Mouse (Mus musculus): Measurements from ENCODE around the gene Malrd1.

Gene Malrd1

DNA sequence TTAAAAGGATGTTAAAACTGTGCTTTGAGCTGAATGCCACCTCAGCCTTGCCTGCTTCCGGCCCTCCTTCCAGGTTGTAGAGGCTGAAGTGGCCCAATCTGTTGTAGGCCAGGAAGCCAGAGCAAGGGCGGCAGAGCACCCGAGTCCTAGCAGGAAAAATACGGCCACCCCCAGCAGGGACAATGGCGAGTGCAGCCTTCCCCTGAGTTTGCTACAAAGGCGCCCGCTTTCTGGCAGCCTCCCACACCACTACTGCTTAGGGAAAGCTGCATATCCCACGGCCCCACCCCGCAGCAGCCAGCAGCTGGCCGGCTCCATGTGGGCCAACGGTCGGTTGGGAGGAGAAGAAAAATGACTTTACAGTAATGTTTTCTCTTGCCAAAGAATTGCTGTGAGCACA lies 503.5 kb downstream of the Malrd1 start:
- in situ Hi-C loops (cut with MboI, MseI), result no loop called here

DNA sequence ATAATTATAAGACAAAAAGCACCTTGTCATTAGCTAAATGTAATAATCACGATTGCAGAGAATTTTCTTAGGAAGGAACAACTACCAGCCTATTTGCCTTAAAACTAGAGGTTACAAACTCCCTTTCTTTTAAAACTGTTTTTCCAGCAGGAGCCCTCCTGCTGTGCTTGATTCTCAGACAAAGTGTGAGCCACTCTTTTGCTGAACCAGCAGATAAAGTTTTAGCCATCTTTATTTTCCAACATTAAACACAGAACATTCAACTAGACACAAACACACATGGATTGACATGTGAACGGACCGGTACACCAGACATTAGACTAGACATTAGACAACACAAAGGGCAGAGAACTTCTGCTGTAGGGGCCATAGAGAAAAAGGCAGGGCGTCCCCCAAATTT lies 505.3 kb downstream of the Malrd1 start:
- in situ Hi-C loops (cut with MboI, MseI), result no loop called here

DNA sequence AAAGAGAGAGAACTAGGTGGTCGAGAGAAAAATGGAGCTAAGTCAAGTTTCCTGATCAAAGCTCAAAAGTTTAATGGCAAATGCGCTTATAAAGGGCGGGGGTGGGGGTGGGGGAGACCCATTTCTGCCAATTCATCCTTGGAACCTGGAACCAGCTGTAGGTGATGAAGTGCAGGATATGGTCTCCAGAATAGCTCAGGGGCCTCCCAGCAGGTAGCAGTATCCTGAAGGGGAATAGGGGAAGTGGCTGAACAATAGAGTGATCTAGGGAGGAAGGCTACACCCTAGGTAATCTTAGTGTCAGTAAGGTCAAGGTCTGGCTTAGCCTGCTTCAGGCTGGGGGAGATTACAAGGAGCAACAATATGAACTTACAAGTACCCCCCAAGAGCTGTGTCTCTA lies 506.5 kb downstream of the Malrd1 start:
- in situ Hi-C loops (cut with MboI, MseI), result no loop called here

DNA sequence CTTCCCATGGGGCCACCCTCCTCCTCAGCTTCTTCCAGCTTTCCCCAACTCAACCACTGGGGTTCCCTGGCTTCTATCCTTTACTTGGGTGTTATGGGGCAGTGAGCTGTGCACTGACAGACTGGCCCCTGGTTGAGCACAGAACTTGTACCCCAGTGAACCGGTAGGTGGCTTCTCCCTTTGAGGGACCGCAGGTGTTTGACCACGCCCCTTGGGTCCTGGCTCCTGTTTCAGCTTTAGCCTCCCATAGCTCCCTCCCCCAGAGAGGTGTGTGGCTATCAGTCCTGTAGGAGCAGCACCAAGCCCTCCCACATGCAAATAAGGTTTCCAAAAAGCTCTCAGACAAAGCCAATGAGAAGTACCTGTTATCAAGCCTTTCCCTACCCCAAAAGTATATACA lies 584.4 kb downstream of the Malrd1 start:
- in situ Hi-C loops (cut with MboI, MseI), result no loop called here

DNA sequence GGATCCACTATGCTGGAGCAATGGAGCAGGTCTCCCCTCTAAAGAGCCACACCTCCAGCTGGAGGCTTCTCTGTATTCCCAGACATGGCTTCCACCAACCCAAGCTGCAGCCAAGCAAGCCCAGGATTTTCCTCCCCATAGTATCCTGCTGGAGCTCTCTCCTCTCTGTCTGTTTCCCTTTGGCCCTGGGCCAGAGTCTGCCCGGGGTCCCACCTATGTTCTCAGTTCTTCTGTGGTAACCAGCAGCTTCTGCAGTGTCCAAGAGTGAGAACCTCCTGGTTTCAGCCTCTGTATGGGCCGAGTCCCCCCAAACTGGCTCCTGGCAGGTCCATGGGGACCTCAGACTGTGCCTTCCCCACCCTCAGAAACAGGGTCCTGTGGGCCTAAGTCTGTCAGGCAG lies 587.1 kb downstream of the Malrd1 start:
- in situ Hi-C loops (cut with MboI, MseI), result no loop called here

DNA sequence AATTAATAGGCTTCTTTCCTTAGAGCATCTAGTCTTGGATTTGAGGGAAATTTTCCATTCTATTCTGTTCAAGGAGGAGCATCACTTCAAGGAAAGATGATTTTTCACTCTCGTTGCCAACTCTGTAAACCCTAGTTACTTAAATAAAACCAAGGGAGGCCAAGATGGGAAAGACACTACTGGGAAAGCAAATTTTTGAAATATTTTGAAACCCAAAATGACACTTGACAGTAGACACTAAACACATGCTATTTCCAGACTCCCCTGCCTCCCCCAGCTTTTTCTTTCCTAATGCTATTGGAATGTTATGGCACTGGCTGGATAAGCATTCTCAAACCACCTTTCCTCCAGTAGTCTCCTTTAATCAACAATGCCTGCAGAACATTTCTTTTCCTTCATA lies 621.7 kb downstream of the Malrd1 start:
- in situ Hi-C loops (cut with MboI, MseI), result no loop called here

DNA sequence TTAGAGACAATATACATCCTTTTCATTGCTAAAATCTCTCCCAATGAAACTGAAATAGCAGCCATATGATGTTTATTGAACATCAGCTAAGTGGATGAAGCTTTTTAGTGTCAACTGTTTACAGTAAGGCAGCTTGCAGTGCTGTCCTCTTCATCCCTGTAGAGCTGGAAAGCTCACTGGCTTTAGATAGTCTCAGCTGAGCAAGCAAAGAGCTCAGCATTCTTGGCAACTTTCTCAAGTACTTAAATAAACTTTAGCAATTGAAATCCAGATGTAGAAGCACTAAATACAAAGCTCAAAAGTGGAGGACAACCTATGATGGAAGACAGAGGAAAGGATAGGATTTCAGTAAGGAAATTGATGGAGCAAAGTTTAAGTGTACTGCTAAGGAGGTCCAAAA lies 626.3 kb downstream of the Malrd1 start:
- in situ Hi-C loops (cut with MboI, MseI), result no loop called here

DNA sequence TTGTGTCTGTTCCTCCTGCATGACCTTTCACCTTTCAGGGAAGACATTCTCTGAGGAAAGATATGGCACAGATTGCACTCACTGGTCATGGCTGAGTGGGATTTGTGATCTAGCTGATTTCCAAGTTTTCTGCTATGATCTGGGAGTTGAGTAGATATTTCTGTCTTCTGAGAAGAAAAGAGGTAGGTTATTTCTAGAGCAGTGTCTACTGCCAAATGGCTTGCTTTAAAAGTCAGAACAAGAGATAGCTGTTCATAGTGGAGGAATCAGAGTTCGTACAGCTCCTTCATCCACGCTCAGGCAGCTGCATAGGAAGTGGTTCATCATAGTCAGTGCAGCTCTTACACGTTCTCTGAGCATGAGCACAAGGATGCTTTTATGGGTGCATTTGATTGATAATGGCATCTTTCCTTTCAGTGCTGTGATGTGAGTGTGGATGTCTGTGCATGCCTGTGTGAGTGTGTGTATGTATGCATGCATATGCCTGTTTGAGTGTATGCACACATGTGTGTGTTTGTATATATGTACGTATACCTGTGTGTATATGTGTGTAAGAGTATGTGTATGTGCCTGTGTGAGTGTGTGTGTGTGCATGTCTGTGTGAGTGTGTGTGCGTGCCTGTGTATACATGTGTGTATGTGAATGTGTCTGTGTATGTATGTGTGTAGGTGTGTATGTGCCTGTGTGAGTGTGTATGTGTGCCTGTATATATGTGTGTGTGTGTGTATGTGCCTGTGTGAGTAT lies 637.1 kb downstream of the Malrd1 start:
- in situ Hi-C loops (cut with MboI, MseI), result no loop called here

DNA sequence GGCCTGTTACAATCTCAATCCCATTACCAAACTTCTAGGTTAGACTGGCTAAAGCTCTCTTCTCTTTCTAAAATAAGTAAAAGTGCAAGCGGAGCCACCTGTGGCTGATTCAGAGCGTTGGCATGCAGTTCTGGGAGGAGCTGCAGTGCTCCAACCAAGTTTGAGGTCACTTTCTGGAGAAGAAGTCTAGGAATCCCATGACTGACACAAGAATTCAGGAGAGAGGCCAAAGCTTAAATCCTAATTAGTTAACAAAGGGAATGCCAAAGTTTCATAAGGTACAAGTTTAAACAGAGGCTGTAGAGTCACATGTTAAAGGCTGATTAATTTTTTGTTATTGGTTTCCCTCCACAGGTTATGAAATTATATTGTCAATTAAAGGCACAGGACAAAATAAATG lies 642.3 kb downstream of the Malrd1 start:
- in situ Hi-C loops (cut with MboI, MseI), result no loop called here

DNA sequence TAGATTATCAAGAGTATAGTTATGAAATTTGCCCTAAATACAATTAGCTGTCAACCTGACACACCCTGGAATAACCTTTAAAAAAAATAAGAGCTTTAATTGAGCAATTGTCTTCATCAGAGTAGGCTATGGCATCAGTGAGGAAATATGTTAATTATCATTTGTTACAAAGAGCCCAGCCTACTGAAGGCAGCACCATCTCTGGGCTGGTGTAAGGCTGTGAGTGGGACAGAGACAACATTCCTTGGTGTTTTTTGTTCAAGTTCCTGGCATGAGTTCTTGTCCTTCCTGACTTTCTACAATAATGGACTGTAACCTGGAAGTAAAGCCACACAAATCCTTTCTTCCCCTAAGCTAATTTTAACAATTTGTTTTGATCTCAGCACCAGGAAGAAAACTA lies 645.8 kb downstream of the Malrd1 start:
- in situ Hi-C loops (cut with MboI, MseI), result no loop called here

DNA sequence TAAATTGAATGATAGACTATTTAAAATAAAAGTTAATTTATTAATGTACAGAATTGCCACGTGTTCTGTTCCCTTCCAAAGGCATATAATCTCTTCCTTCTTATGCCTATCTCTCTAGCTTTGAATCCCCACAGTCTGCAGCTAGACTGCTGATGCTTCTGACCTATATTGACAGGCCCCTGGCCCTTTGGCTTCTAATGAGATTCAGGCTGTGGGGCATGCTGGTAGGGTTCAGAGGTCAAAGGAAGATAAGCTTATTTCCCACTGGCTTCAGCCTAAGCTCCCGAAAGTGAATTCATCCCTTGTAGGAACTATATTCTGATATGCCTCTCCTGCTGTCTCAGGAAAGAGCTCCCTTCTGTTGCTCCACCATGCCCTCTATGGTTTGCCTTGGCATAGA lies 647.1 kb downstream of the Malrd1 start:
- in situ Hi-C loops (cut with MboI, MseI), result no loop called here

DNA sequence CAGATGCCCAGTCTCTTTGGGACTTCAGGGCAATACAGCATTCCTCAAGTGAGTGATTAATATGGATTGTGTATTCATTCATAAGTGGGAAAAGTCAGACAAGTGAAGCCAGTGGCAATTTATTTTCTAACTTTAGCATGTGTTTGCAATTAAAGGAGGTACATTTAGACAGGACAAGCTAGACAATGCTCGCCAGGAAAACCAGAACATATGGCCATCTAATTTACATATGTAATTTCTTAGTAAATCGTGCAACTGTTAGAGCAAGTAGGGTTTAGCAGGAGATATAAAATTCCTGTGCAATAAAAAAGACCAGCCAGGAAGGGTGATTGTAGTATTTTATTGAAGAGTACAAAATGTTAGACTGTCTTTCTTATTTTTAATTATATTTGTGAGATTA lies 655.9 kb downstream of the Malrd1 start:
- in situ Hi-C loops (cut with MboI, MseI), result no loop called here

DNA sequence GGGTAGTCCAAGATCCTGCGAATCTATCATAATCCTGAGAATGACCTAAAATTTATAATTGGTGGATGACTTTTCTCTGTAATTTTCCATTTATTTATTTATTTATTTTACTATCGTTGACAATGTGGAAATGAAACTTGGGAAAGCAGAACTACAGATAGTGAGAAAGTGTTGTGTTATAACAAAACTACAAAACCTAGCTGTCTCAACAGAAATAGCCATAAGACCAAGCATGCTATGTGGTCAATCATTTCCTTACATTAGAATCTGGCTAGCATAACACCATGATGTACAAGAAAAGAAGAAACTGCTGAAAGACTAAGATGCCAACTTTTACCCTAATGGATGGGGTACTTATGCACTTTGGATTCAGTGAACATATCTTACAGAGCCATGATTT lies 656.9 kb downstream of the Malrd1 start:
- in situ Hi-C loops (cut with MboI, MseI), result no loop called here

DNA sequence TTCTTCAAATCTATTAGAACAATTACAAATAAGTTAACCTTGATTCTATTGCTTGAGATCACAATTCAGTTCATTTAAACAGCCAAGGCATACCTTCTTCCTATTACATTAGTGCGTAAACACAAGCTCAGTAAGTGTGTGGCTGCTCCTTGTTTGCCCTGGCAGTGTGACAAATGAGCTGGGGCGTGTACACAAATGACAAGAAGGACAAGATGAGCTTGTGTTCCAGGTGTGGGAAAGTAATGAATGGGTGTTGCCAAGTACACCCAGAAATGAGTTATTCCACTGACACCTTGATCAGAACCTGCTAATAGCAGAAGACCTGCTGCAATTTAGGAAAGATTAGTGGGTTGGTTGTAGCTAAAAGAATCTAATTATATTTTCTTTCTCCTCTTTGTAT lies 683.7 kb downstream of the Malrd1 start:
- in situ Hi-C loops (cut with MboI, MseI), result no loop called here

DNA sequence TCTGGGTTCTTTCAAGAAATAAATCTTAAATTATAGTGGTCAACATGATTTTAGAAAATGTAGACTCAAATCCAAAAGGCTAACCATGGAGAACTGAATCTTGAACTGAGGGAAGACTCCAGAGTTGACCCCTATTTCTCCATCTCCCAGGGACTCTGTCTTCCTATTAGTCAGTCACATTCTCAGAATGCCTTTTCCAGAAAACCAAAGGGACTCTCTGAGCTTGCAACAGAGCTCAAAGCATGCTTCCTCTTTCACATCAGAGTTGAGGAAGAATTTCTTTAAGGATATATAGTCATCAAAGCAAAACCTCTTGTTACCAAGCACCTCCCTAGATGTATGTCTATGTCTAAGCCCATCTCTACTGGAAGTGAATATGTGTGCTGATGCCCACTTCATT lies 686.5 kb downstream of the Malrd1 start:
- in situ Hi-C loops (cut with MboI, MseI), result no loop called here

DNA sequence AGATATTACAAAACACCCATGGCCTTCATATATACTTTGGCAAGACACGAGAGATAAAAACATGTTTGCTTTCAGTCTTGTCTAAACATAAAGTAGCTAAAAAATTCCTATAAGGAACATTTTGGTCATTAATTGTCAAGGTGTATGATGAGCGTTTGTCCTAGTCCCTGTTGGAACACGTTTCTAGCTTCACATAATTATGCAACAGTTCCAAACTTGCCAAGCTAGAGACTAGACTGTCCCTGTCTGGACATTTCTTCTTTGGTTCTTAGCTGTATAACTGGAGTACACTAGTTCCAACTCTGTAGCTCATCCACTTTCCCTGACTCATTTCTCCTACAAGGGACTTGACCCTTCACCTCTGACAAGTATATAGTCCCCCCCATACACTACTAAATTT lies 687.8 kb downstream of the Malrd1 start:
- in situ Hi-C loops (cut with MboI, MseI), result no loop called here

DNA sequence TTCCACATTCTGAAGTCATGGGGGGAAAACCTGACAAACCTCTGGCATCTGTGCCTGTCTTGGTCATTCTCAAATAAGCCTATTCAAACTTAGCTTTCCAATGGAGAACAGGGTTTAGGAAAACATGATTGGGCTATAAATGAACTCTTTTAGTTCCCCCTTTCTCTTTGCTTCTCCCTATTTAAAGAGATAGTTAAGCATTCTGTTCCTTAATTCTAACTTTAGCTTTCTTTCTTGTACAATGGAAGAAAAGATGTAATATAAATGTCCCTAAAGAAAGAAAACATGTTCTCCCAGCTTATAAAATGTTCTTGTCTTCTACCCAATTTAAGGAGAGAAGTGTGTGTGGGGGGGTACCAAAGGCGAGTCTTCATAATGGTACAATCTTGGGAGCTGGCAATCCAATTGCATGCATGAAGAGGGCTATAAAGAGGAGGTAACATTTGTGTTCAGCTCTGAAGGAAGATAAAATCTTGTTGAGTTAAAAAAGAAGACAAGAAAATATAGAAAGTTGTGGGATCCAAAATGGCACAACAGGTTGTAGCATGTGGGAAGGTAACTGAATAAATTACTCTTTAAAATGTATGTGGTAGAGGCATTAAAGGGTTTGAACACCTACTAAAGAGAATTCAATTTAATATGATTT lies 702.0 kb downstream of the Malrd1 start:
- in situ Hi-C loops (cut with MboI, MseI), result no loop called here

DNA sequence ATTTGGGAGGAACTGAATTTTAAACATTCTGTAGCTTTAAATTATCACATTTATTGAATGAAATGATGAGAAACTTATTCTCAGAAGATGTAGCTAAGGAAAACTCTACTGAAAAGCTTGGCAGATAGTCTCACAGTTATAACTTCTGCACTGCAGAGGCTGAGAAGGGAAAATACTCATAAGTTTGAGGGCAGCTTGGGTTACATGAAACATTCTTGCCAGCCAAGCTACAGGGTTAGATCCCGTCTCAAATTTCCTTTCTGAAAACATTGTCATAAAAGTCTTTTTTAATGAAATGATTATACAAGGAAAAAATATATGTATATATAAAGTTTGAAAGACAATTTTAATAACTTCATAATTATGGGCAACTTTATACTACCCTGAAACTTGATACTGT lies 714.6 kb downstream of the Malrd1 start:
- in situ Hi-C loops (cut with MboI, MseI), result no loop called here

DNA sequence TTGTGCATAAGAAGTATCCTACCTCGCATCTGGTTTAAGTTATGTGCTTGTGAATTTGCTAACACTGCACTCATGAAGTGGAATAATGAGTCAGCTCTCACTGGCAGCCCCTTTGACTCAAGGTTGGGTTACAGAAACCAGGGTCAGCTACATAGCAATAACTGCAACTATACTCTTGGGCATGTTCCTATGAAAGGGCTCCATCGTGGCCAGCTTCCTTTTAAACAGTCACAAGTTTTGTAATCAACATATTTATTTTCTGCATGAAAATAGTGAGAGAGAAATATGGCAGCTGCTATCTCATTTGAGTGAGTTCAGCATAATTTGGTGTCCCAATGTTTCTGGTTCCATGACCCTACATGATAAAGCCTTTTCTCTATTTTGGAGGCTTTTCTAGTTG lies 716.8 kb downstream of the Malrd1 start:
- in situ Hi-C loops (cut with MboI, MseI), result no loop called here

DNA sequence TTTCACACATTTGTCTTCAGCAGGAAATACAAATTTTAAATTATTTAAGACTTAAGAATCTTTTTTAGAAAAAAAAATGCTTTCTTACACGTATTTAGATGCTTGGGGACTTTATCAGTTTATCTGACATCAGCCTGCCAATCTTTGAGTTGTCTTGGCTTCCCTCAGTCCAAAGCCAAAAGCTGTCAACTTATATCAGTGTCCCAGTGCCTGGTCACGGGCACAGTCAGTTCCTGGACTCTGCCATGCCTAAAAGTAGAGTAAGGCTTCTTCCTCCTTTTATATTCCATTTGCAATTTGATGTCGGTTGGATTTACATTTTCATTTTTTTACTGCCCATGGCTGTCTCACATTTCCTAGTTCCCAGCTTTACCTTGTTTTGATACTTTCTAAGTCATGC lies 722.6 kb downstream of the Malrd1 start:
- in situ Hi-C loops (cut with MboI, MseI), result no loop called here

DNA sequence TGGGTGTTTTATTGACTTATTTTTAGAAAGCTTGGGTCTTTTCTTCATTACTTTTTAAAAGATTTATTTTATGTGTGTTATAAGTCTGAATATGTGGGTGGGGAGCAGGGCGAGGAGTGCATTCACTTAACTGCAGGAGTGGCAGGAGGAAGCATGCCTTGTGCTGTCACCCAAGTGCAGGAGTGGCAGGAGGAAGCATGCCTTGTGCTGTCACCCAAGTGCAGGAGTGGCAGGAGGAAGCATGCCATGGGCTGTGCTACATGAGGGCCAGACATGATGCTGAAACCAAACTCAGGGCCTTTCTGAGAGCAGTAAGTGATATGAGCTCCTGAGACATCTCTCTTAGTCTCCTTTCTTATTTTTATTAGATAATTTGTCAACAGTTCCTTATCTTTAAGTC lies 726.0 kb downstream of the Malrd1 start:
- in situ Hi-C loops (cut with MboI, MseI), result no loop called here
